Mouse (Mus musculus): ENCODE measurements around the gene Gm17190. TPM values are rescaled to one million over a fixed set of nuclear protein-coding genes. Genes with fewer than 3 reads are reported as not detected.

The Gm17190 gene
- polyA plus RNA-seq, 1 experiment from 2014 or later: 0.27 TPM

DNA sequence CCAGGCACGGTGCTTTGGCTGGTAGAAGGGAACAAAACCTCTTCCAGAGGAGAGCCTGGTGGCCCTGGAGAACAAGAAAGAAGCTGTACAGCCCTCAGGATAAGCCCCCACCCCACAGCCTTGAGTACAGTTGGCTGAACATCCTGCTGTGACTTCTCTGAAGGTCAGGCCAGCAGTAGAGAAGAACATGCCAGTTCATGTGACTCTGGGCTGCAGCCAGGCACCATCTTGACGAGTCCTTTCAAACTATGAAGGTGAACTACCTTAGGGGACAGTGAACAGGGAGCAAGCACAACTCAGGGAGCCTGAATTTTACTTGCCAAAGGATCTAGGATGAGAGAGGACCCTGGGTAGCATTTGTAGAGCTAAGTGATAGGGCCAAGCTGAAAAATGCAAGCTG, 30.9 kb downstream of the Gm17190 start:
- Histone ChIP-seq H3K27me3 (no peaks in the 10 kb centered on the region), H3K4me1 (no peaks in the 10 kb centered on the region), H3K27ac (replicated peaks) (no peak overlapping the region), H3K9ac (no peak overlapping the region), H3K4me2 (replicated peaks) (no peak overlapping the region), H3K9me3 (replicated peaks) (no peaks in the 10 kb centered on the region), H3K4me3 (replicated peaks) (no peak overlapping the region), H3K36me3 (no peaks in the 10 kb centered on the region)
- ATAC-seq (ENCODE audit: insufficient number of reproducible peaks, low FRiP score, low TSS enrichment, low read depth): no peak
- 72% methylated on average over 2 of the region's 2 CpGs for WGBS

GRCm38 (mm10) chr13:96125011-96125410, 43.2 kb downstream of the Gm17190 start:
- ATAC-seq (ENCODE audit: insufficient number of reproducible peaks, low FRiP score, low TSS enrichment, low read depth): no peak
- H3K9ac ChIP-seq: no peak overlapping the region
- H3K4me3 ChIP-seq (replicated peaks): no peak overlapping the region
- H3K27me3 ChIP-seq: peaks cover 21% of the 10 kb centered on the region
- H3K36me3 ChIP-seq: no peaks in the 10 kb centered on the region
- no peaks in the 10 kb centered on the region for H3K9me3 ChIP-seq (replicated peaks)
- 74% methylated on average over 5 of the region's 5 CpGs for whole genome bisulfite sequencing
- H3K27ac ChIP-seq (replicated peaks): no peak overlapping the region
- no peaks in the 10 kb centered on the region for H3K4me1 ChIP-seq
- H3K4me2 ChIP-seq (replicated peaks): no peak overlapping the region

- WGBS: 67% methylated on average over 6 of the region's 6 CpGs
- H3K27me3 ChIP-seq: peaks cover 38% of the 10 kb centered on the region
These were observed 44.8 kb downstream of the Gm17190 start for GRCm38 (mm10) chr13:96126669-96127068.

DNA sequence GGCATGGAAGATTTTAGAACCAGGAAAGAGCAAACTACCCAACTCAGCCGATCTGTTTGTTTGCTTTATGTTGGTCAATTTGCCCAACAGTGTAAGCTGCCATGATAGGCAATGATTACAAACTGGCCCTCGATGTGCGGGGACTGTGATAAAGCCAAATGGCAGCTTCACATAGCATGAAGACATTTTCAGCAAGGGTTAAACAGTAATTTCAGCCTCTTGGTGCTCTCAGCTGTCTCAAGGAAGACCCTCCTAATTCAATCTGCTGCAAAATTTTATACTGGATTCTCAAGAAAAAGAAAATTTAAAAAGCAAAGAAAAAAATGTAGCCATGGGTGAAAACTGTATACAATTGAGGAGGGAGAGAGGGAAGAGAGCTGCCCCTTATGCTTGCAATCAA, 47.2 kb downstream of the Gm17190 start:
- WGBS: 79% methylated on average over 3 of the region's 3 CpGs

More at GRCm38 (mm10) chr13:96126669-96127068, 44.8 kb downstream of the Gm17190 start:
- peaks cover 12% of the 10 kb centered on the region for H3K4me1 ChIP-seq
- ATAC-seq (ENCODE audit: insufficient number of reproducible peaks, low FRiP score, low TSS enrichment, low read depth): no peak
- H3K4me2 ChIP-seq (replicated peaks): no peak overlapping the region
- H3K9ac ChIP-seq: no peak overlapping the region
- no peak overlapping the region for H3K4me3 ChIP-seq (replicated peaks)
- no peak overlapping the region for H3K27ac ChIP-seq (replicated peaks)
- no peaks in the 10 kb centered on the region for H3K36me3 ChIP-seq
- H3K9me3 ChIP-seq (replicated peaks): no peaks in the 10 kb centered on the region

GRCm38 (mm10) chr13:96131050-96131449, 49.2 kb downstream of the Gm17190 start:
- peaks cover 76% of the 10 kb centered on the region for H3K27me3 ChIP-seq

More for the DNA sequence above, 47.2 kb downstream of the Gm17190 start:
- Histone ChIP-seq H3K4me3 (replicated peaks) (no peak overlapping the region), H3K27ac (replicated peaks) (no peak overlapping the region), H3K4me1 (peaks cover 30% of the 10 kb centered on the region), H3K36me3 (no peaks in the 10 kb centered on the region), H3K27me3 (peaks cover 61% of the 10 kb centered on the region), H3K4me2 (replicated peaks) (no peak overlapping the region), H3K9me3 (replicated peaks) (no peaks in the 10 kb centered on the region), H3K9ac (no peak overlapping the region)
- no peak for ATAC-seq (ENCODE audit: insufficient number of reproducible peaks, low FRiP score, low TSS enrichment, low read depth)

DNA sequence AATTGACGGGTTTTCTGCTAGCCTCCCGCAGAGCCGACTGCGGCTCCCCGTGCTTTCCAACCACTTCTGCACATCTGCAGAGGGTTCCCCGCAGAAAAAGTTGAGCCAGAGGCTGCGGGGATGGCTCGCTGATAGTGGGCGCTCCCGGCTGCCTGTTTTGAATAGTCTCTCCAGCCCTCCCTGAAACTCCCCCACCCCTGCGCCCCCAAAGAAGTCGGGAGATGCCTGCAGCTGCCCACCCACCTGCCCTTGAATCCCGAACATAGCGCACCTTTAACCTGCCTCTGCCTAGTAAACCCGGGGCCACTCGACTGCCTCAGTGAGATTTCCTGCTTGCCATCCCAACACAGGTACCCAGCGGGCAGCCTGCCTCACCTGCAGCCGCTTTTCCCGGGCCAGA, 50.1 kb downstream of the Gm17190 start:
- ATAC-seq (ENCODE audit: insufficient number of reproducible peaks, low FRiP score, low TSS enrichment, low read depth): no peak
- H3K4me1 ChIP-seq: peaks cover 30% of the 10 kb centered on the region
- H3K4me2 ChIP-seq (replicated peaks): peak overlapping the region; percentile 85
- H3K36me3 ChIP-seq: no peaks in the 10 kb centered on the region
- WGBS: under 1% methylated on average over 19 of the region's 19 CpGs
- no peaks in the 10 kb centered on the region for H3K9me3 ChIP-seq (replicated peaks)
- H3K4me3 ChIP-seq (replicated peaks): peak overlapping the region; percentile 47
- H3K9ac ChIP-seq: no peak overlapping the region
- no peak overlapping the region for H3K27ac ChIP-seq (replicated peaks)
- H3K27me3 ChIP-seq: peaks cover 73% of the 10 kb centered on the region

More at GRCm38 (mm10) chr13:96131050-96131449, 49.2 kb downstream of the Gm17190 start:
- no peaks in the 10 kb centered on the region for H3K9me3 ChIP-seq (replicated peaks)
- peak overlapping the region; percentile 47 for H3K4me3 ChIP-seq (replicated peaks)
- peaks cover 30% of the 10 kb centered on the region for H3K4me1 ChIP-seq
- WGBS: 1% methylated on average over 24 of the region's 30 CpGs
- no peak overlapping the region for H3K27ac ChIP-seq (replicated peaks)
- H3K4me2 ChIP-seq (replicated peaks): peak overlapping the region; percentile 85
- no peak overlapping the region for H3K9ac ChIP-seq
- ATAC-seq (ENCODE audit: insufficient number of reproducible peaks, low FRiP score, low TSS enrichment, low read depth): peak; percentile 73
- H3K36me3 ChIP-seq: no peaks in the 10 kb centered on the region

DNA sequence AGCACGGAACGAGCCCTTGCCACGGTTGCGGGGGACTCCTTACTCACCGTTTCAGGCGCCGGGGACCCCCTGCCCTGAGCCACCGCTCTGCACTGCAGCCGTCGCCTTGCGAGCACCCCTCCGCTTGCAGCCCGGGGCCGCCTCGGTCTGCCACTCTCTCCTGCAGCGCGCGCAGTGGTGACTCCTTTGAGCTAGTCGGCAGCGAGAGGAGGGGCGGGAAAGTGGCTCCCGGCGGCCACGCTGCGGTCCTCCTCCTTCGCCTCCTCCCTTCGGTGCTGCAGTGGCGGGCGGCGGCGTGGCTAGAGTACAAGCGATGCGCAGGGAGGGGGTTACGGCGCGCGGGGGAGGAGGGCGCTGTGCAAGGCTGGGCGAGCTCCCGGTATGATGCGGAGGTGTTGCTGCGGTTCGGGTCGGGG, 50.6 kb downstream of the Gm17190 start, which contains the start of gene Sv2c:
Gene Sv2c, minus strand, starts transcription at position 177 of the 416 bp plus-strand sequence.
- Histone ChIP-seq H3K4me1 (peaks cover 30% of the 10 kb centered on the region), H3K9ac (no peak within 1 kb of the TSS), H3K27me3 (peaks cover 70% of the 10 kb centered on the region), H3K4me2 (replicated peaks) (peak within 1 kb of the TSS; percentile 85), H3K9me3 (replicated peaks) (no peaks in the 10 kb centered on the region), H3K36me3 (no peaks in the 10 kb centered on the region), H3K4me3 (replicated peaks) (peak within 1 kb of the TSS; percentile 47), H3K27ac (replicated peaks) (no peak within 1 kb of the TSS)
- under 1% methylated on average over 41 of the region's 44 CpGs for WGBS
- ATAC-seq (ENCODE audit: insufficient number of reproducible peaks, low FRiP score, low TSS enrichment, low read depth): peak; percentile 57; the same call in 1 of the 2 replicates

Other genes starting within 250 kb of the Gm17190 start
- 20.4 and 21.2 TPM in 2 replicates for gene Iqgap2, start 190.1 kb upstream of the Gm17190 start, polyA plus RNA-seq (2015; fragmentation: Nextera tagmentation; extraction: Ambion mirVana)
- gene Gm20075, start 678 bp upstream of the Gm17190 start, polyA plus RNA-seq (2015; fragmentation: Nextera tagmentation; extraction: Ambion mirVana): 18.0 and 24.5 TPM in 2 replicates
- 2.0 and 2.6 TPM in 2 replicates for gene Sv2c, start 50.5 kb downstream of the Gm17190 start, polyA plus RNA-seq (2015; fragmentation: Nextera tagmentation; extraction: Ambion mirVana)

All from embryonic facial prominence, embryonic 15.5 days (tissue).